Mouse (Mus musculus): Measurements from ENCODE around the gene Tbx6. TPM values are rescaled to one million over a fixed set of nuclear protein-coding genes. Genes with fewer than 3 reads are reported as not detected.

The Tbx6 gene
- total and polyA plus RNA-seq, 3 experiments, result 0.12 to 0.15 TPM; not detected in 1

DNA sequence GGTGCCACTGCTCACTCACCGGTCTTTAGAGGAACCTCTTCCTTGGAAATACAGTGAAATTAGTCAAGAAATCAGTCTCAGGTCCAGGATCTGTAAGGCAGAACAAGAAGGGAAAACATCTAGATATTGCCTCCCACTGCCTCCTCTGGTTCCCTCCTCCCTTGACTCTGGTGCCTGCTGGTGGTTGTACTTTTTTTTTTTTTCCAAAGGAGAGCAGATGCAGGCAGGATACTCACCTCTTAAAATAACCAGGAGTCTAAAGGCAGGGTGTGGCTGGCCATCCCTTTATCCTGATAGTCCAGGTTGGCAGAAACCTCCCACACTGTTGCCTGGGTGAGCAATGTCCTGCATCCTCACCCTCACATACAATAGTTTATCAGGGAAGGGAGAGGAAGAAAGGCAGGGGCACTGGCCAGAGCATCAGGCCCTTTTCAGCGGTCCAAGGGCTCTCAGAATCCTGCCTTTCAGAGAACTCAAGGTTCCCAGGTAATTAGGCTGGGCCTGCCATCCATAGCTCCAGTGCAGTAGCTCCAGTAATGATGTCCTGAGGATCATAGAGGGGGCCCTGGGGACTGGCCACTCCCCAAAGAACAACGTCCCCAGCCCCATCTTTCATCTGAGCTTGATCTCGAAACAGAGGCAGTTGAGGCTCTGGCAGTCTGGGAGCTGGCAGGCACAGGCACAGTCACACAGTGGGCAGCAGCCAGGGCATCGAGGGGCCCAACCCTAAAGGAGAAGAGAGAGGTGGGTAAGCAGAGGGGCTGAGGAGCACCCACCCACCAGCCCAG lies 19.2 kb downstream of the Tbx6 start:
- Histone ChIP-seq H3K79me2 (ENCODE audit: control insufficient read depth, insufficient read depth, low read length, poor library complexity) (peaks cover 35% of the 10 kb centered on the region), H3K27ac (ENCODE audit: control insufficient read depth, low read depth, low read length) (peak overlapping the region; percentile 92), H3K9ac (ENCODE audit: control insufficient read depth, low read depth, low read length, poor library complexity, severe bottlenecking) (peak overlapping the region; percentile 65), H3K4me1 (ENCODE audit: control insufficient read depth in 1 of 2, insufficient read depth in 2 of 2, low read length in 2 of 2) (peaks cover 20 to 47% of the 10 kb centered on the region in 2 experiments), H3K9me3 (replicated peaks; ENCODE audit: insufficient read depth, low read length) (no peaks in the 10 kb centered on the region), H3K4me3 (ENCODE audit: control insufficient read depth in 1 of 2, insufficient read depth in 1 of 2, low read depth in 2 of 2, low read length in 2 of 2) (peak overlapping the region; percentile 56 to 78), H3K27me3 (ENCODE audit: control insufficient read depth in 1 of 2, insufficient read depth in 2 of 2, low read length in 2 of 2) (no peaks in the 10 kb centered on the region), H3K36me3 (ENCODE audit: control insufficient read depth in 1 of 2, insufficient read depth in 2 of 2, low read length in 2 of 2) (peaks cover 9 to 46% of the 10 kb centered on the region in 2 experiments)
- TF ChIP-seq NRF1 (IDR thresholded peaks at IDR 0.05; ENCODE audit: insufficient read depth, low read depth, low read length, poor library complexity, severe bottlenecking), result no peak
- TF ChIP-seq SIN3A (IDR thresholded peaks at IDR 0.05; ENCODE audit: low read length), result peak; percentile 17; the same call in 1 of the 2 replicates
- 0 out of 2 replicates have a peak, but pooled peaks have one; percentile 17 for TF ChIP-seq CHD1 (IDR thresholded peaks at IDR 0.05; ENCODE audit: low read depth, low read length)
- TF ChIP-seq POLR2A (IDR thresholded peaks at IDR 0.05; ENCODE audit: control insufficient read depth in 1 of 2, insufficient read depth in 1 of 2, low read depth in 1 of 2, low read length in 2 of 2, poor library complexity in 1 of 2), result no peak
- 0 out of 2 replicates have a peak, but pooled peaks have one; percentile 17 for TF ChIP-seq POLR2AphosphoS2 (IDR thresholded peaks at IDR 0.05; ENCODE audit: low read length)
- TF ChIP-seq TBP (IDR thresholded peaks at IDR 0.05; ENCODE audit: low read depth, low read length), result 0 out of 2 replicates have a peak, but pooled peaks have one; percentile 32
- TF ChIP-seq ZNF384 (IDR thresholded peaks at IDR 0.05; ENCODE audit: low read depth, low read length), result peak; percentile 88
- no peak for TF ChIP-seq ZC3H11A (IDR thresholded peaks at IDR 0.05; ENCODE audit: low read depth, low read length)
- TF ChIP-seq MXI1 (IDR thresholded peaks at IDR 0.05; ENCODE audit: low read depth, low read length), result peak; percentile 15; the same call in 1 of the 2 replicates
- peak; percentile 65 for DNase-seq (ENCODE audit: low read depth, low spot score)

DNA sequence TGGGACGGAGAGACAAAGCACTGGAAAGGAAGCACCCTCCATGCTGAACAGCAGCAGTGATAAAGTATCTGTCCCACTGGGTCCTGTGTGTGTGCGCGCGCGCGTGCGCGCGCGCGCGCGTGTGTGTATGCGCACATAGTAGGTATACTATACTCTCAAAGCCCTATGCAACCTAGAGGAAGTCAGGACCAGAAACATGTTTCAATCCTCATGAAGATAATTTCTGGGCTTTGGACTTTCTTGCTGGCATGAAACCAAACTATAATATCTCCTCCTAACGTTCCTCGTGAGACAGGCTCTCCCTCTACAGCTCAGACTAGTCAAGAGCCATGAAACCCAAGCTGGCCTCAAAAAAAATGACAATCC lies 19.8 kb downstream of the Tbx6 start:
- Histone ChIP-seq H3K27ac (ENCODE audit: control insufficient read depth, low read depth, low read length) (peak overlapping the region; percentile 92), H3K79me2 (ENCODE audit: control insufficient read depth, insufficient read depth, low read length, poor library complexity) (peaks cover 35% of the 10 kb centered on the region), H3K27me3 (ENCODE audit: control insufficient read depth in 1 of 2, insufficient read depth in 2 of 2, low read length in 2 of 2) (no peaks in the 10 kb centered on the region), H3K4me1 (ENCODE audit: control insufficient read depth in 1 of 2, insufficient read depth in 2 of 2, low read length in 2 of 2) (peaks cover 20 to 47% of the 10 kb centered on the region in 2 experiments), H3K9ac (ENCODE audit: control insufficient read depth, low read depth, low read length, poor library complexity, severe bottlenecking) (peak overlapping the region; percentile 65), H3K4me3 (ENCODE audit: control insufficient read depth in 1 of 2, insufficient read depth in 1 of 2, low read depth in 2 of 2, low read length in 2 of 2) (peak overlapping the region; percentile 56 to 78), H3K9me3 (replicated peaks; ENCODE audit: insufficient read depth, low read length) (no peaks in the 10 kb centered on the region), H3K36me3 (ENCODE audit: control insufficient read depth in 1 of 2, insufficient read depth in 2 of 2, low read length in 2 of 2) (peaks cover 9 to 44% of the 10 kb centered on the region in 2 experiments)
- DNase-seq (ENCODE audit: low read depth, low spot score), result peak; percentile 79
- 0 out of 2 replicates have a peak, but pooled peaks have one; percentile 17 for TF ChIP-seq RCOR1 (IDR thresholded peaks at IDR 0.05; ENCODE audit: low read depth, low read length)
- TF ChIP-seq ZMIZ1 (IDR thresholded peaks at IDR 0.05; ENCODE audit: low read depth, low read length), result no peak
- peak; percentile 64; the same call in 1 of the 2 replicates for TF ChIP-seq ETS1 (IDR thresholded peaks at IDR 0.05; ENCODE audit: low read depth, low read length)
- TF ChIP-seq CHD1 (IDR thresholded peaks at IDR 0.05; ENCODE audit: low read depth, low read length), result 0 out of 2 replicates have a peak, but pooled peaks have one; percentile 91
- TF ChIP-seq ZC3H11A (IDR thresholded peaks at IDR 0.05; ENCODE audit: low read depth, low read length), result no peak
- no peak for TF ChIP-seq USF1 (IDR thresholded peaks at IDR 0.05; ENCODE audit: low read depth, low read length)
- TF ChIP-seq POLR2AphosphoS2 (IDR thresholded peaks at IDR 0.05; ENCODE audit: low read length), result no peak
- no peak for TF ChIP-seq CTCF (IDR thresholded peaks at IDR 0.05 in 2 of 3, conservative IDR thresholded peaks at IDR 0.05 in 1 of 3; ENCODE audit: control insufficient read depth in 1 of 3, insufficient read depth in 1 of 3, low read depth in 2 of 3, low read length in 3 of 3, poor library complexity in 1 of 3, severe bottlenecking in 1 of 3)
- TF ChIP-seq KAT2A (conservative IDR thresholded peaks at IDR 0.05; ENCODE audit: low read depth, low read length), result no peak
- peak; percentile 74 for TF ChIP-seq NRF1 (IDR thresholded peaks at IDR 0.05; ENCODE audit: insufficient read depth, low read depth, low read length, poor library complexity, severe bottlenecking)
- TF ChIP-seq ELF1 (IDR thresholded peaks at IDR 0.05; ENCODE audit: low read depth, low read length), result no peak
- peak; percentile 53; the same call in 1 of the 2 replicates for TF ChIP-seq TCF12 (IDR thresholded peaks at IDR 0.05; ENCODE audit: low read depth, low read length)
- TF ChIP-seq SIN3A (IDR thresholded peaks at IDR 0.05; ENCODE audit: low read length), result peak; percentile 77
- TF ChIP-seq MXI1 (IDR thresholded peaks at IDR 0.05; ENCODE audit: low read depth, low read length), result peak; percentile 68
- TF ChIP-seq MAX (IDR thresholded peaks at IDR 0.05; ENCODE audit: low read length), result peak; percentile 68; the same call in 1 of the 2 replicates
- peak; percentile 40; the same call in 1 of the 2 replicates for TF ChIP-seq ZNF384 (IDR thresholded peaks at IDR 0.05; ENCODE audit: low read depth, low read length)
- no peak for TF ChIP-seq JUND (IDR thresholded peaks at IDR 0.05; ENCODE audit: low read depth, low read length)
- TF ChIP-seq RAD21 (IDR thresholded peaks at IDR 0.05; ENCODE audit: low read depth, low read length), result no peak
- no peak for TF ChIP-seq USF2 (IDR thresholded peaks at IDR 0.05; ENCODE audit: borderline replicate concordance in 1 of 2, insufficient read depth in 1 of 2, low read depth in 1 of 2, low read length in 2 of 2)
- TF ChIP-seq GATA1 (IDR thresholded peaks at IDR 0.05; ENCODE audit: low read depth, low read length), result no peak
- no peak for TF ChIP-seq MAZ (IDR thresholded peaks at IDR 0.05; ENCODE audit: low read depth, low read length)
- TF ChIP-seq GABPA (IDR thresholded peaks at IDR 0.05; ENCODE audit: low read depth, low read length), result no peak
- TF ChIP-seq POLR2AphosphoS5 (IDR thresholded peaks at IDR 0.05; ENCODE audit: borderline replicate concordance, low read depth, low read length), result no peak
- peak; percentile 82 for TF ChIP-seq MYC (IDR thresholded peaks at IDR 0.05; ENCODE audit: low read depth, low read length)
- no peak for TF ChIP-seq TAL1 (IDR thresholded peaks at IDR 0.05; ENCODE audit: low read length)
- peak; percentile 100 for TF ChIP-seq ZKSCAN1 (IDR thresholded peaks at IDR 0.05; ENCODE audit: low read depth, low read length)
